Mouse (Mus musculus) kidney, postnatal 0 days (tissue): ENCODE data around the gene Igfbp7. TPM values are rescaled to one million over a fixed set of nuclear protein-coding genes. Genes with fewer than 3 reads are reported as not detected.
"Not testable (repeated sequence)": the region's sequence is repeated elsewhere in the genome, so short reads cannot be mapped to it uniquely, and the experiment has no call there.

ENCODE experiments used
- ATAC-seq: fragments of 200-750 bp; cut with Nextera tagmentation; replicated peaks from 2 replicates; pipeline ENCODE4 v1.8.0; 2017; ENCODE audit warnings: low read depth, moderate number of reproducible peaks, moderate TSS enrichment, moderate library complexity; ENCODE audit not compliant: low FRiP score
- DNase-seq: peaks from one replicate; pipeline ENCODE4 v3.0.0-alpha.2; 2016; ENCODE audit warnings: low spot score
- H3K27ac ChIP-seq: fragments of 300-500 bp; sonication (generic); 2 replicates; pipeline ENCODE4 v1.5.1; 2014; ENCODE audit warnings: mild to moderate bottlenecking
- H3K27me3 ChIP-seq: fragments of 300-500 bp; sonication (generic); 2 replicates; pipeline ENCODE4 v1.6.1; 2014; ENCODE audit warnings: low read length, mixed read lengths; ENCODE audit not compliant: insufficient read depth
- H3K36me3 ChIP-seq: fragments of 300-500 bp; sonication (generic); 2 replicates; pipeline ENCODE4 v1.6.1; 2014; ENCODE audit warnings: low read length, mixed read lengths; ENCODE audit not compliant: insufficient read depth
- H3K4me1 ChIP-seq: fragments of 300-500 bp; sonication (generic); replicated peaks from 2 replicates; pipeline ENCODE4 v1.6.1; 2014; ENCODE audit warnings: antibody characterized with exemption, low read length, mixed read lengths; ENCODE audit not compliant: insufficient read depth
- H3K4me2 ChIP-seq: fragments of 300-500 bp; sonication (generic); 2 replicates; pipeline ENCODE4 v1.6.1; 2014; ENCODE audit warnings: mild to moderate bottlenecking, low read length, moderate library complexity, mixed read lengths
- H3K4me3 ChIP-seq: fragments of 300-500 bp; sonication (generic); replicated peaks from 2 replicates; pipeline ENCODE4 v1.5.1; 2014; ENCODE audit warnings: low read depth, low read length
- H3K9ac ChIP-seq: fragments of 300-500 bp; sonication (generic); 2 replicates; pipeline ENCODE4 v1.6.1; 2014; ENCODE audit warnings: low read depth, low read length
- H3K9me3 ChIP-seq: fragments of 300-500 bp; sonication (generic); replicated peaks from 2 replicates; pipeline ENCODE4 v1.6.1; 2016; ENCODE audit warnings: low read length, inconsistent platforms, mixed read lengths
- CTCF ChIP-seq: IDR thresholded peaks from 2 replicates; pipeline ENCODE4 v1.5.1; 2016; ENCODE audit warnings: antibody characterized with exemption, low read depth, mild to moderate bottlenecking, moderate library complexity
- WGBS: fragments of 180-500 bp; shearing (Covaris S2); extraction: QIAGEN DNeasy Blood & Tissue Kit; methylation state at CpG from one replicate; pipeline ENCODE4 v1.1.7; 2014; 5-methylcytosine and 5-hydroxymethylcytosine counted together
- polyA plus RNA-seq: library from polyadenylated mRNA; unstranded; fragments of >200 nt; fragmentation: Nextera tagmentation; extraction: Ambion mirVana; gene quantifications from 2 replicates; pipeline ENCODE4 v1.2.1, GENCODE M21; 2015

Igfbp7 gene
- polyA plus RNA-seq, 1 experiment from 2014 or later: 1,398 TPM

GRCm38 (mm10) chr5:77430049-77430448, 22.2 kb upstream of the Igfbp7 start:
- no peak for TF ChIP-seq CTCF
- Histone ChIP-seq H3K4me2 (no peak overlapping the region), H3K27me3 (no peaks in the 10 kb centered on the region), H3K4me3 (no peak overlapping the region), H3K27ac (no peak overlapping the region), H3K36me3 (no peaks in the 10 kb centered on the region), H3K9me3 (no peaks in the 10 kb centered on the region), H3K4me1 (peaks cover 6% of the 10 kb centered on the region; the same call in 1 of the 2 replicates), H3K9ac (no peak overlapping the region)
- 79% methylated on average over 4 of the region's 4 CpGs for WGBS
- no peak for DNase-seq
- no peak for ATAC-seq

- H3K9ac ChIP-seq: no peak overlapping the region
- no peaks in the 10 kb centered on the region for H3K9me3 ChIP-seq
- DNase-seq (no peak), ATAC-seq (no peak)
- H3K36me3 ChIP-seq: no peaks in the 10 kb centered on the region
- TF ChIP-seq CTCF: no peak
- no peak overlapping the region for H3K4me3 ChIP-seq
- H3K4me2 ChIP-seq: no peak overlapping the region
- 56% methylated on average over 4 of the region's 4 CpGs for WGBS
- H3K27me3 ChIP-seq: no peaks in the 10 kb centered on the region
- no peaks in the 10 kb centered on the region for H3K4me1 ChIP-seq
- no peak overlapping the region; the same call in 1 of the 2 replicates for H3K27ac ChIP-seq
Measured at GRCm38 (mm10) chr5:77428526-77428925, 20.7 kb upstream of the Igfbp7 start.

GRCm38 (mm10) chr5:77427986-77428385, 20.1 kb upstream of the Igfbp7 start:
- H3K4me1 ChIP-seq: no peaks in the 10 kb centered on the region
- whole genome bisulfite sequencing: 88% methylated on average over 5 of the region's 5 CpGs
- no peak overlapping the region for H3K9ac ChIP-seq
- no peak overlapping the region for H3K4me2 ChIP-seq
- H3K4me3 ChIP-seq: no peak overlapping the region
- H3K27me3 ChIP-seq: no peaks in the 10 kb centered on the region
- no peak for DNase-seq
- ATAC-seq: no peak
- H3K27ac ChIP-seq: no peak overlapping the region
- TF ChIP-seq CTCF: no peak
- no peaks in the 10 kb centered on the region for H3K36me3 ChIP-seq
- H3K9me3 ChIP-seq: no peaks in the 10 kb centered on the region

GRCm38 (mm10) chr5:77425721-77426500, 18.1 kb upstream of the Igfbp7 start:
- H3K27ac ChIP-seq: no peak overlapping the region
- DNase-seq: no peak
- WGBS: 74% methylated on average over 7 of the region's 7 CpGs

GRCm38 (mm10) chr5:77419537-77419936, 11.7 kb upstream of the Igfbp7 start:
- H3K4me3 ChIP-seq, ATAC-seq: not testable (repeated sequence)
- 63% methylated on average over 4 of the region's 4 CpGs for WGBS

More at GRCm38 (mm10) chr5:77425721-77426500, 18.1 kb upstream of the Igfbp7 start:
- no peak for ATAC-seq
- Histone ChIP-seq H3K4me1 (no peaks in the 10 kb centered on the region), H3K4me2 (no peak overlapping the region), H3K9me3 (no peaks in the 10 kb centered on the region), H3K36me3 (no peaks in the 10 kb centered on the region), H3K4me3 (no peak overlapping the region), H3K27me3 (no peaks in the 10 kb centered on the region), H3K9ac (no peak overlapping the region)
- TF ChIP-seq CTCF: no peak

GRCm38 (mm10) chr5:77416058-77416457, 8.2 kb upstream of the Igfbp7 start:
- ATAC-seq (no peak; the same call in 1 of the 2 replicates), DNase-seq (no peak)
- H3K36me3 ChIP-seq: no peaks in the 10 kb centered on the region
- no peak overlapping the region for H3K9ac ChIP-seq
- TF ChIP-seq CTCF: no peak
- H3K4me2 ChIP-seq: no peak overlapping the region
- no peaks in the 10 kb centered on the region for H3K9me3 ChIP-seq
- no peaks in the 10 kb centered on the region for H3K27me3 ChIP-seq
- no peak overlapping the region for H3K27ac ChIP-seq
- no peak overlapping the region for H3K4me3 ChIP-seq
- WGBS: 83% methylated on average over 6 of the region's 6 CpGs
- no peaks in the 10 kb centered on the region for H3K4me1 ChIP-seq

More at GRCm38 (mm10) chr5:77419537-77419936, 11.7 kb upstream of the Igfbp7 start:
- not testable (repeated sequence) for H3K27ac ChIP-seq, H3K4me2 ChIP-seq, H3K36me3 ChIP-seq, H3K9me3 ChIP-seq, H3K4me1 ChIP-seq, H3K9ac ChIP-seq, H3K27me3 ChIP-seq, DNase-seq
